Mouse (Mus musculus) hindbrain, embryonic 16.5 days (tissue): Measurements from ENCODE around the gene Fancg. TPM values are rescaled to one million over a fixed set of nuclear protein-coding genes. Genes with fewer than 3 reads are reported as not detected.

Source experiments
- ATAC-seq: fragments of 200-750 bp; cut with Nextera tagmentation; 2 replicates; pipeline ENCODE4 v1.8.0; 2017; ENCODE audit warnings: moderate TSS enrichment, moderate library complexity
- H3K27ac ChIP-seq: fragments of 300-500 bp; sonication (generic); 2 replicates; pipeline ENCODE4 v1.5.1; 2014; ENCODE audit warnings: low read depth, mild to moderate bottlenecking, control low read depth, low read length, moderate library complexity
- H3K27me3 ChIP-seq: fragments of 300-500 bp; sonication (generic); replicated peaks from 2 replicates; pipeline ENCODE4 v1.6.1; 2014; ENCODE audit warnings: low read length; ENCODE audit not compliant: control insufficient read depth, insufficient read depth
- H3K36me3 ChIP-seq: fragments of 300-500 bp; sonication (generic); 2 replicates; pipeline ENCODE4 v1.6.1; 2014; ENCODE audit warnings: mild to moderate bottlenecking, low read length, moderate library complexity, mixed read lengths; ENCODE audit not compliant: control insufficient read depth, insufficient read depth
- H3K4me1 ChIP-seq: fragments of 300-500 bp; sonication (generic); 2 replicates; pipeline ENCODE4 v1.6.1; 2014; ENCODE audit warnings: low read depth, low read length; ENCODE audit not compliant: control insufficient read depth, insufficient read depth
- H3K4me2 ChIP-seq: fragments of 300-500 bp; sonication (generic); 2 replicates; pipeline ENCODE4 v1.6.1; 2014; ENCODE audit warnings: mild to moderate bottlenecking, low read length, control low read depth, moderate library complexity
- H3K4me3 ChIP-seq: fragments of 300-500 bp; sonication (generic); 2 replicates; pipeline ENCODE4 v1.5.1; 2014; ENCODE audit warnings: mild to moderate bottlenecking, low read length, control low read depth, moderate library complexity
- H3K9ac ChIP-seq: fragments of 300-500 bp; sonication (generic); 2 replicates; pipeline ENCODE4 v1.6.1; 2014; ENCODE audit warnings: low read depth, mild to moderate bottlenecking, control low read depth, low read length, moderate library complexity
- H3K9me3 ChIP-seq: fragments of 300-500 bp; sonication (generic); 2 replicates; pipeline ENCODE4 v1.6.1; 2014; ENCODE audit warnings: mild to moderate bottlenecking, low read length, moderate library complexity; ENCODE audit not compliant: control insufficient read depth
- WGBS: fragments of 180-500 bp; shearing (Covaris S2); extraction: QIAGEN DNeasy Blood & Tissue Kit; methylation state at CpG from one replicate; pipeline ENCODE4 v1.1.7; 2014; 5-methylcytosine and 5-hydroxymethylcytosine counted together
- polyA plus RNA-seq: library from polyadenylated mRNA; unstranded; fragments of >200 nt; fragmentation: Nextera tagmentation; extraction: Ambion mirVana; gene quantifications from 2 replicates; pipeline ENCODE4 v1.2.1, GENCODE M21; 2015

Fancg gene
- polyA plus RNA-seq, 1 experiment from 2014 or later, result 22.7 TPM

GRCm38 (mm10) chr4:43029121-43029520 is 18.8 kb upstream of the Fancg start:
- WGBS, result 95% methylated on average over 7 of the region's 7 CpGs

GRCm38 (mm10) chr4:43025084-43025960 is 15.0 kb upstream of the Fancg start, which contains the start of gene Pigo:
Pigo (minus strand) TSS chr4:43025819.
- H3K4me1 ChIP-seq, result peaks cover 17% of the 10 kb centered on the region
- WGBS, result 7% methylated on average over 42 of the region's 42 CpGs
- peak within 1 kb of the TSS; percentile 71 for H3K9ac ChIP-seq
- H3K9me3 ChIP-seq, result no peaks in the 10 kb centered on the region
- peak within 1 kb of the TSS; percentile 68 for H3K4me3 ChIP-seq
- H3K27ac ChIP-seq, result peak within 1 kb of the TSS; percentile 95
- ATAC-seq, result peak; percentile 95
- H3K27me3 ChIP-seq, result no peaks in the 10 kb centered on the region
- peaks cover 38% of the 10 kb centered on the region for H3K36me3 ChIP-seq
- peak within 1 kb of the TSS; percentile 86 for H3K4me2 ChIP-seq

More at GRCm38 (mm10) chr4:43029121-43029520, 18.8 kb upstream of the Fancg start:
- Histone ChIP-seq H3K9ac (no peak overlapping the region), H3K27me3 (no peaks in the 10 kb centered on the region), H3K36me3 (peaks cover 21% of the 10 kb centered on the region), H3K4me1 (peaks cover 26% of the 10 kb centered on the region), H3K4me2 (no peak overlapping the region), H3K4me3 (no peak overlapping the region), H3K27ac (no peak overlapping the region), H3K9me3 (no peaks in the 10 kb centered on the region)
- ATAC-seq, result no peak

GRCm38 (mm10) chr4:43024673-43025072 is 14.4 kb upstream of the Fancg start:
- H3K27ac ChIP-seq, result no peak overlapping the region
- peak overlapping the region; percentile 86 for H3K4me2 ChIP-seq
- peak overlapping the region; percentile 68 for H3K4me3 ChIP-seq
- no peaks in the 10 kb centered on the region for H3K9me3 ChIP-seq
- WGBS, result 68% methylated on average over 13 of the region's 14 CpGs
- peaks cover 12% of the 10 kb centered on the region for H3K4me1 ChIP-seq
- H3K27me3 ChIP-seq, result no peaks in the 10 kb centered on the region
- H3K9ac ChIP-seq, result peak overlapping the region; percentile 71
- ATAC-seq, result no peak
- H3K36me3 ChIP-seq, result peaks cover 38% of the 10 kb centered on the region

- Histone ChIP-seq H3K4me3 (no peak overlapping the region), H3K4me1 (peaks cover 12% of the 10 kb centered on the region), H3K4me2 (no peak overlapping the region), H3K9ac (no peak overlapping the region), H3K36me3 (peaks cover 38% of the 10 kb centered on the region), H3K9me3 (no peaks in the 10 kb centered on the region), H3K27me3 (no peaks in the 10 kb centered on the region), H3K27ac (no peak overlapping the region)
- WGBS, result 69% methylated on average over 17 of the region's 17 CpGs
- ATAC-seq, result no peak
These were observed 11.0 kb upstream of the Fancg start for GRCm38 (mm10) chr4:43021341-43021740.

- ATAC-seq, result no peak
- WGBS, result 83% methylated on average over 16 of the region's 16 CpGs
- peaks cover 12% of the 10 kb centered on the region for H3K4me1 ChIP-seq
- H3K4me2 ChIP-seq, result no peak overlapping the region
- H3K4me3 ChIP-seq, result no peak overlapping the region
- H3K27ac ChIP-seq, result no peak overlapping the region
- no peaks in the 10 kb centered on the region for H3K27me3 ChIP-seq
- H3K9me3 ChIP-seq, result no peaks in the 10 kb centered on the region
- peaks cover 38% of the 10 kb centered on the region for H3K36me3 ChIP-seq
- H3K9ac ChIP-seq, result no peak overlapping the region
These were observed 10.6 kb upstream of the Fancg start for GRCm38 (mm10) chr4:43020876-43021275.

GRCm38 (mm10) chr4:43019641-43020465 is 9.5 kb upstream of the Fancg start:
- no peak for ATAC-seq
- Histone ChIP-seq H3K27me3 (no peaks in the 10 kb centered on the region), H3K36me3 (peaks cover 38% of the 10 kb centered on the region), H3K4me1 (peaks cover 9% of the 10 kb centered on the region), H3K9ac (no peak overlapping the region), H3K27ac (no peak overlapping the region), H3K4me3 (no peak overlapping the region), H3K4me2 (no peak overlapping the region), H3K9me3 (no peaks in the 10 kb centered on the region)
- 94% methylated on average over 23 of the region's 23 CpGs for WGBS

- no peak for ATAC-seq
- Histone ChIP-seq H3K4me3 (no peak overlapping the region), H3K27me3 (no peaks in the 10 kb centered on the region), H3K9me3 (no peaks in the 10 kb centered on the region), H3K27ac (no peak overlapping the region), H3K36me3 (peaks cover 38% of the 10 kb centered on the region), H3K9ac (no peak overlapping the region), H3K4me1 (peaks cover 2% of the 10 kb centered on the region), H3K4me2 (no peak overlapping the region)
- WGBS, result 94% methylated on average over 10 of the region's 10 CpGs
These were observed 8.9 kb upstream of the Fancg start for GRCm38 (mm10) chr4:43019176-43019575.

- no peak overlapping the region for H3K4me2 ChIP-seq
- H3K27me3 ChIP-seq, result no peaks in the 10 kb centered on the region
- WGBS, result 94% methylated on average over 4 of the region's 4 CpGs
- H3K27ac ChIP-seq, result no peak overlapping the region
- no peak for ATAC-seq
- H3K4me3 ChIP-seq, result no peak overlapping the region
- peaks cover 35% of the 10 kb centered on the region for H3K36me3 ChIP-seq
- H3K9ac ChIP-seq, result no peak overlapping the region
- H3K4me1 ChIP-seq, result no peaks in the 10 kb centered on the region
- H3K9me3 ChIP-seq, result no peaks in the 10 kb centered on the region
These were observed 7.8 kb upstream of the Fancg start for GRCm38 (mm10) chr4:43018156-43018555.

GRCm38 (mm10) chr4:43012091-43012490 is 1.8 kb upstream of the Fancg start:
- whole genome bisulfite sequencing, result 97% methylated on average over 1 of the region's 1 CpGs
- H3K36me3 ChIP-seq, result no peaks in the 10 kb centered on the region
- no peak overlapping the region for H3K9ac ChIP-seq

More at GRCm38 (mm10) chr4:43012091-43012490, 1.8 kb upstream of the Fancg start:
- H3K4me2 ChIP-seq, result no peak overlapping the region
- H3K27me3 ChIP-seq, result no peaks in the 10 kb centered on the region
- H3K27ac ChIP-seq, result no peak overlapping the region
- no peaks in the 10 kb centered on the region for H3K9me3 ChIP-seq
- peaks cover 8% of the 10 kb centered on the region for H3K4me1 ChIP-seq
- ATAC-seq, result no peak
- H3K4me3 ChIP-seq, result no peak overlapping the region
